Mouse (Mus musculus): Measurements from ENCODE around the gene Kctd11. TPM values are rescaled to one million over a fixed set of nuclear protein-coding genes. Genes with fewer than 3 reads are reported as not detected.
A peak's percentile ranks its signal among the peaks of the same experiment; 100 is the strongest.

Kctd11 gene
- polyA plus RNA-seq, 1 experiment from 2014 or later = 1.7 TPM

- H3K4me1 ChIP-seq (replicated peaks) = peaks cover 51% of the 10 kb centered on the region
- peak; percentile 18 for ATAC-seq
- under 1% methylated on average over 48 of the region's 52 CpGs for WGBS
Measured at GRCm38 (mm10) chr11:69836703-69837576, 44.3 kb downstream of the Kctd11 start.

GRCm38 (mm10) chr11:69835966-69836335 is 45.3 kb downstream of the Kctd11 start:
- Histone ChIP-seq H3K27ac (peak overlapping the region; percentile 98), H3K27me3 (no peaks in the 10 kb centered on the region), H3K4me3 (replicated peaks) (peak overlapping the region; percentile 97), H3K4me2 (replicated peaks) (peak overlapping the region; percentile 99), H3K9ac (replicated peaks) (peak overlapping the region; percentile 99), H3K4me1 (replicated peaks) (peaks cover 57% of the 10 kb centered on the region), H3K36me3 (peaks cover 28% of the 10 kb centered on the region), H3K9me3 (no peaks in the 10 kb centered on the region)
- 2% methylated on average over 4 of the region's 4 CpGs for WGBS
- ATAC-seq = no peak

More at GRCm38 (mm10) chr11:69836703-69837576, 44.3 kb downstream of the Kctd11 start:
- no peaks in the 10 kb centered on the region for H3K27me3 ChIP-seq
- H3K4me2 ChIP-seq (replicated peaks) = peak overlapping the region; percentile 99
- peak overlapping the region; percentile 97 for H3K4me3 ChIP-seq (replicated peaks)
- no peaks in the 10 kb centered on the region for H3K9me3 ChIP-seq
- H3K9ac ChIP-seq (replicated peaks) = peak overlapping the region; percentile 99
- H3K36me3 ChIP-seq = peaks cover 19% of the 10 kb centered on the region
- peak overlapping the region; percentile 98 for H3K27ac ChIP-seq

DNA sequence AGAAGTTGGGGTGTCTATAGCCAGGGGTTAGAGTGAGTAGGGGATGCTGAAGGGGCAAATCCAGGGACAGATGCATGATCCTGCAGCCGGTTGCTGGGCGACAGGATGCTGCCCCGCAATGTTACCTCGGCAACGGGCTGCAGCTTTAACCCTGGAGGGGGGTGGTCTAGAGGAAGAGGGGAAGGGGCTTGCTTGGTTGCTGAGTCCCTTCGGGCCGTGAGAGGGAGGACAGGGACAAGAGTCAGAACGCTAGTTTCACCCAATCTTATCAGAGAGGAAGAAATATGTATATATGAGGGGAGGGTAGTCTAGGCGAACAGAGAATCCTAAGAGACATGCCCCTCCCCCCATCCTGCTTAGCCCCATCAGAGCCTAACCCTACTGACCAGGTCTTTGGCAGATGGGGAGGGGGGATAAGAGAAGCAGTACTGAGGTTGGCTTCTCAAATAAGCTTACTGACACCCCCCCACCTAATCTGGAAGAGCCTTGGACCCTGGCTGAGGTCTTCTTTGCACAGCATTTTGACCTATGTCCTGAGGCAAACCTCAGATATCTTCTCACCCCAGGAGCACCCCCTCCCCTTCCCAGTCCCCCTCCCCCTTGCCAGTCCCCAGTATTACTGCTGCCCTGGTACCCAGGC is 45.8 kb downstream of the Kctd11 start:
- Histone ChIP-seq H3K4me3 (replicated peaks) (peak overlapping the region; percentile 97), H3K27ac (peak overlapping the region; percentile 98), H3K36me3 (peaks cover 31% of the 10 kb centered on the region), H3K9ac (replicated peaks) (peak overlapping the region; percentile 99), H3K27me3 (no peaks in the 10 kb centered on the region), H3K9me3 (no peaks in the 10 kb centered on the region), H3K4me2 (replicated peaks) (peak overlapping the region; percentile 99), H3K4me1 (replicated peaks) (peaks cover 58% of the 10 kb centered on the region)
- ATAC-seq = no peak
- 3% methylated on average over 9 of the region's 9 CpGs for WGBS

DNA sequence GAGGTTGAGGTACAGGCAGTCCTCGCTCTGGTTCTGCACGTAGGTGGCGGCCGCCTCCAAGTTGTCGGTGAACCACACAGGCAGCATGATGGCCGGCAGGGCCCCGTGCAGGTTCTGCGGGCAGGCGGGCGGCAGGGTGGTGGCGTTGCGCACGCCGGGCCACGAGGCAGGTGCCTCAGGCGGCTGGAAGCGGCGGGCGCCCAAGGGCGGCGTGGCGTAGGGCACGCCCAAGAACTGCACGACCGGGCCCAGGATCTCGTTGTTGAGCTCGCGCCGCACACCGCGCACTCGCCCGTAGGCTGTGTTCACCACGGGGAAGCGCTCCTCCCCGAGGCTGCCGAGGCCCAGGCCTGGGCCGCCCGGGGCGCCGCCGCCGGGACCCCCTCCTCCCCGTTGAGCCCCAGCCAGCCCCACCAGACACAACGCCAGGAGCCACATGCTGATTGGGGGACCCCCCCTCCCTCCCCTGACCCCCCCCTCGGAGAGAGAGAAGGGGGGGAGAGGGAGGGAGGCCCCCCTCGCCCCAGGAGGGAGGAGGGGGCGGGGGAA is 47.1 kb downstream of the Kctd11 start:
- peak overlapping the region; percentile 99 for H3K9ac ChIP-seq (replicated peaks)
- 5% methylated on average over 46 of the region's 48 CpGs for WGBS
- H3K4me2 ChIP-seq (replicated peaks) = peak overlapping the region; percentile 99
- H3K4me1 ChIP-seq (replicated peaks) = peaks cover 57% of the 10 kb centered on the region
- H3K27me3 ChIP-seq = no peaks in the 10 kb centered on the region
- ATAC-seq = no peak
- peaks cover 39% of the 10 kb centered on the region for H3K36me3 ChIP-seq
- no peaks in the 10 kb centered on the region for H3K9me3 ChIP-seq
- peak overlapping the region; percentile 97 for H3K4me3 ChIP-seq (replicated peaks)
- peak overlapping the region; percentile 98 for H3K27ac ChIP-seq

DNA sequence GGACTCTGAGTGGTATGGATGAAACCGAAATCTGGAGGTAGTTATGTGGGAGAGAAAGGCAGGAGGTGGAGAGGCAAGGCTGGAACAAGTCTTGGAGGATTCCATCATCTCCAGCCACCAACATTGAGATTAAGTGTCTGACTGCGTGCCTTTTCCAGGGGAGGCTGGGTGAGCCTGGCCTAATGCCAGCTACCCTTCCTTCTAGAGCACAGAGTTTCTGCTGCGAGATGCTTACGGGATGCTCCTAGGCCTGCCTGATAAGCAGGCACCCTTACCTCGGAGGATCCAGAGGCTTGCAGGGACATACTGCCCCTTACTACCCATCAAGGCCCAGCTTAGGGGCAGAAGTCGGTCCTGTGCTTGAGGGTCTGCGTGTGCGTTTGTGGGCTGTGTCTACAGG is 47.7 kb downstream of the Kctd11 start:
- Histone ChIP-seq H3K27me3 (no peaks in the 10 kb centered on the region), H3K9me3 (no peaks in the 10 kb centered on the region), H3K27ac (peak overlapping the region; percentile 98; the same call in 1 of the 2 replicates), H3K4me3 (replicated peaks) (peak overlapping the region; percentile 97), H3K4me2 (replicated peaks) (peak overlapping the region; percentile 99), H3K36me3 (peaks cover 44% of the 10 kb centered on the region), H3K4me1 (replicated peaks) (peaks cover 55% of the 10 kb centered on the region), H3K9ac (replicated peaks) (peak overlapping the region; percentile 99)
- ATAC-seq = no peak
- 57% methylated on average over 8 of the region's 8 CpGs for WGBS

DNA sequence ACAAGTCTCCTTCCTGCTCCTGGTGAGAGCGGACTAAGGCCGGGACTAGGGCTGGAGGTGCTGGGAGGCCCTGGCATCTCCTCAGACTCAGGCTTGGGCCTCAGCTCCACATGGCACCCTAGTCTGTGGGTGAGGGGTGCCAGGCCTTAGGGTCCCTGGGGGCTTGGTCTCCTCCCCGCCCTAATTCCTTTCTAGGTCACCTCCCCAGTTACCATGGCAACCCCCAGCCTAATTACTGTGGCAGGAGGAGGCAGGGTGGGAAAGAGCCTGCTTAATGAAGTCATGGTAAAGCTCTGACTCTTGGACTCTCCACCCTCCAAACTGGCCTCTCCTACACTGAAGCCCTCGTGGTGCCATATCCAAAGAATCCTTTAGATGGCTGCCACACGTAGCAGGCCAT is 52.4 kb downstream of the Kctd11 start:
- Histone ChIP-seq H3K9ac (replicated peaks) (no peak overlapping the region), H3K27me3 (no peaks in the 10 kb centered on the region), H3K4me1 (replicated peaks) (peaks cover 32% of the 10 kb centered on the region), H3K36me3 (peaks cover 91% of the 10 kb centered on the region), H3K27ac (no peak overlapping the region), H3K4me2 (replicated peaks) (no peak overlapping the region), H3K4me3 (replicated peaks) (no peak overlapping the region), H3K9me3 (no peaks in the 10 kb centered on the region)
- ATAC-seq = no peak
- 58% methylated on average over 5 of the region's 5 CpGs for WGBS

Small RNA genes within 50 kb of the gene (microRNA-seq; reads per million reads assigned to microRNA genes)
- gene Mir6924 = not detected

Other genes starting within 250 kb of the Kctd11 start
- gene Fxr2, start 248.4 kb downstream of the Kctd11 start, polyA plus RNA-seq (2015; fragmentation: Nextera tagmentation; extraction: Ambion mirVana) = 40.5 and 52.4 TPM in 2 replicates
- 0.31 TPM in 1 of 2 replicates, not detected in the other for gene Sox15, start 226.1 kb downstream of the Kctd11 start, polyA plus RNA-seq (2015; fragmentation: Nextera tagmentation; extraction: Ambion mirVana)
- gene Mpdu1, start 218.8 kb downstream of the Kctd11 start, polyA plus RNA-seq (2015; fragmentation: Nextera tagmentation; extraction: Ambion mirVana) = 103 and 104 TPM in 2 replicates
- 6.1 and 7.3 TPM in 2 replicates for gene Cd68, start 215.3 kb downstream of the Kctd11 start, polyA plus RNA-seq (2015; fragmentation: Nextera tagmentation; extraction: Ambion mirVana)
- gene Eif4a1, start 209.0 kb downstream of the Kctd11 start, polyA plus RNA-seq (2015; fragmentation: Nextera tagmentation; extraction: Ambion mirVana) = 581 and 595 TPM in 2 replicates
- 101 and 103 TPM in 2 replicates for gene Senp3, start 199.3 kb downstream of the Kctd11 start, polyA plus RNA-seq (2015; fragmentation: Nextera tagmentation; extraction: Ambion mirVana)
- 0.36 TPM in 1 of 2 replicates, not detected in the other for gene Tnfsf13, start 195.6 kb downstream of the Kctd11 start, polyA plus RNA-seq (2015; fragmentation: Nextera tagmentation; extraction: Ambion mirVana)
- gene Tnfsf12, start 185.6 kb downstream of the Kctd11 start, polyA plus RNA-seq (2015; fragmentation: Nextera tagmentation; extraction: Ambion mirVana) = 0.98 and 1.2 TPM in 2 replicates
- 0.64 and 1.2 TPM in 2 replicates for gene Tnfsfm13, start 185.3 kb downstream of the Kctd11 start, polyA plus RNA-seq (2015; fragmentation: Nextera tagmentation; extraction: Ambion mirVana)
- gene Polr2a, start 122.8 kb downstream of the Kctd11 start, polyA plus RNA-seq (2015; fragmentation: Nextera tagmentation; extraction: Ambion mirVana) = 22.7 and 24.9 TPM in 2 replicates
- gene Slc35g3, start 119.4 kb downstream of the Kctd11 start, polyA plus RNA-seq (2015; fragmentation: Nextera tagmentation; extraction: Ambion mirVana) = 0.31 TPM in 1 of 2 replicates, not detected in the other
- gene Zbtb4, start 115.5 kb downstream of the Kctd11 start, polyA plus RNA-seq (2015; fragmentation: Nextera tagmentation; extraction: Ambion mirVana) = 2.9 and 3.2 TPM in 2 replicates
- 0.83 and 0.85 TPM in 2 replicates for gene Chrnb1, start 85.5 kb downstream of the Kctd11 start, polyA plus RNA-seq (2015; fragmentation: Nextera tagmentation; extraction: Ambion mirVana)
- 3.4 and 4.4 TPM in 2 replicates for gene Fgf11, start 79.5 kb downstream of the Kctd11 start, polyA plus RNA-seq (2015; fragmentation: Nextera tagmentation; extraction: Ambion mirVana)
- gene Tmem102, start 75.8 kb downstream of the Kctd11 start, polyA plus RNA-seq (2015; fragmentation: Nextera tagmentation; extraction: Ambion mirVana) = 0.44 and 0.52 TPM in 2 replicates
- gene Gm39566, start 66.1 kb downstream of the Kctd11 start, polyA plus RNA-seq (2015; fragmentation: Nextera tagmentation; extraction: Ambion mirVana) = not detected in 2 replicates
- not detected in 2 replicates for gene Spem2, start 62.9 kb downstream of the Kctd11 start, polyA plus RNA-seq (2015; fragmentation: Nextera tagmentation; extraction: Ambion mirVana)
- gene Spem1, start 59.2 kb downstream of the Kctd11 start, polyA plus RNA-seq (2015; fragmentation: Nextera tagmentation; extraction: Ambion mirVana) = 0.51 and 0.64 TPM in 2 replicates
- 20.5 and 21.3 TPM in 2 replicates for gene Nlgn2, start 43.6 kb downstream of the Kctd11 start, polyA plus RNA-seq (2015; fragmentation: Nextera tagmentation; extraction: Ambion mirVana)
- 329 and 331 TPM in 2 replicates for gene Tmem256, start 42.9 kb downstream of the Kctd11 start, polyA plus RNA-seq (2015; fragmentation: Nextera tagmentation; extraction: Ambion mirVana)
- gene Plscr3, start 35.0 kb downstream of the Kctd11 start, polyA plus RNA-seq (2015; fragmentation: Nextera tagmentation; extraction: Ambion mirVana) = 55.0 and 56.3 TPM in 2 replicates
- gene Tnk1, start 22.7 kb downstream of the Kctd11 start, polyA plus RNA-seq (2015; fragmentation: Nextera tagmentation; extraction: Ambion mirVana) = 0.27 and 0.31 TPM in 2 replicates
- not detected in 2 replicates for gene Tmem95, start 3.4 kb downstream of the Kctd11 start, polyA plus RNA-seq (2015; fragmentation: Nextera tagmentation; extraction: Ambion mirVana)
- 0.37 and 0.48 TPM in 2 replicates for gene Acap1, start 14.1 kb upstream of the Kctd11 start, polyA plus RNA-seq (2015; fragmentation: Nextera tagmentation; extraction: Ambion mirVana)
- gene 2810408A11Rik, start 19.6 kb upstream of the Kctd11 start, polyA plus RNA-seq (2015; fragmentation: Nextera tagmentation; extraction: Ambion mirVana) = 16.1 and 17.1 TPM in 2 replicates
- 18.6 and 19.8 TPM in 2 replicates for gene Neurl4, start 19.7 kb upstream of the Kctd11 start, polyA plus RNA-seq (2015; fragmentation: Nextera tagmentation; extraction: Ambion mirVana)
- 81.9 and 87.0 TPM in 2 replicates for gene Gps2, start 32.5 kb upstream of the Kctd11 start, polyA plus RNA-seq (2015; fragmentation: Nextera tagmentation; extraction: Ambion mirVana)
- gene Eif5a, start 40.6 kb upstream of the Kctd11 start, polyA plus RNA-seq (2015; fragmentation: Nextera tagmentation; extraction: Ambion mirVana) = 1,160 and 1,188 TPM in 2 replicates
- gene Ybx2, start 54.4 kb upstream of the Kctd11 start, polyA plus RNA-seq (2015; fragmentation: Nextera tagmentation; extraction: Ambion mirVana) = 3.9 and 4.2 TPM in 2 replicates
- 4.3 and 4.4 TPM in 2 replicates for gene Slc2a4, start 66.8 kb upstream of the Kctd11 start, polyA plus RNA-seq (2015; fragmentation: Nextera tagmentation; extraction: Ambion mirVana)
- gene Cldn7, start 83.4 kb upstream of the Kctd11 start, polyA plus RNA-seq (2015; fragmentation: Nextera tagmentation; extraction: Ambion mirVana) = 0.32 and 1.1 TPM in 2 replicates
- 22.9 and 23.8 TPM in 2 replicates for gene Ctdnep1, start 99.8 kb upstream of the Kctd11 start, polyA plus RNA-seq (2015; fragmentation: Nextera tagmentation; extraction: Ambion mirVana)
- 156 and 158 TPM in 2 replicates for gene Elp5, start 101.1 kb upstream of the Kctd11 start, polyA plus RNA-seq (2015; fragmentation: Nextera tagmentation; extraction: Ambion mirVana)
- 611 and 625 TPM in 2 replicates for gene Gabarap, start 109.7 kb upstream of the Kctd11 start, polyA plus RNA-seq (2015; fragmentation: Nextera tagmentation; extraction: Ambion mirVana)
- gene Phf23, start 114.4 kb upstream of the Kctd11 start, polyA plus RNA-seq (2015; fragmentation: Nextera tagmentation; extraction: Ambion mirVana) = 74.2 and 82.2 TPM in 2 replicates
- gene Dvl2, start 119.2 kb upstream of the Kctd11 start, polyA plus RNA-seq (2015; fragmentation: Nextera tagmentation; extraction: Ambion mirVana) = 27.6 and 35.4 TPM in 2 replicates
- gene Acadvl, start 134.0 kb upstream of the Kctd11 start, polyA plus RNA-seq (2015; fragmentation: Nextera tagmentation; extraction: Ambion mirVana) = 48.4 and 51.7 TPM in 2 replicates
- gene Dlg4, start 135.5 kb upstream of the Kctd11 start, polyA plus RNA-seq (2015; fragmentation: Nextera tagmentation; extraction: Ambion mirVana) = 34.9 and 37.2 TPM in 2 replicates
- 0.97 and 1.1 TPM in 2 replicates for gene Asgr1, start 172.7 kb upstream of the Kctd11 start, polyA plus RNA-seq (2015; fragmentation: Nextera tagmentation; extraction: Ambion mirVana)
- not detected in 2 replicates for gene Asgr2, start 211.2 kb upstream of the Kctd11 start, polyA plus RNA-seq (2015; fragmentation: Nextera tagmentation; extraction: Ambion mirVana)
- gene Mgl2, start 248.9 kb upstream of the Kctd11 start, polyA plus RNA-seq (2015; fragmentation: Nextera tagmentation; extraction: Ambion mirVana) = 0.39 and 0.66 TPM in 2 replicates

All from midbrain, embryonic 13.5 days (tissue).